Mouse (Mus musculus): ENCODE data around the gene Efcab9. TPM values are rescaled to one million over a fixed set of nuclear protein-coding genes. Genes with fewer than 3 reads are reported as not detected.
"Not testable (repeated sequence)": the region's sequence is repeated elsewhere in the genome, so short reads cannot be mapped to it uniquely, and the experiment has no call there.

Gene Efcab9
- polyA plus RNA-seq, 1 experiment, result 217 TPM

DNA sequence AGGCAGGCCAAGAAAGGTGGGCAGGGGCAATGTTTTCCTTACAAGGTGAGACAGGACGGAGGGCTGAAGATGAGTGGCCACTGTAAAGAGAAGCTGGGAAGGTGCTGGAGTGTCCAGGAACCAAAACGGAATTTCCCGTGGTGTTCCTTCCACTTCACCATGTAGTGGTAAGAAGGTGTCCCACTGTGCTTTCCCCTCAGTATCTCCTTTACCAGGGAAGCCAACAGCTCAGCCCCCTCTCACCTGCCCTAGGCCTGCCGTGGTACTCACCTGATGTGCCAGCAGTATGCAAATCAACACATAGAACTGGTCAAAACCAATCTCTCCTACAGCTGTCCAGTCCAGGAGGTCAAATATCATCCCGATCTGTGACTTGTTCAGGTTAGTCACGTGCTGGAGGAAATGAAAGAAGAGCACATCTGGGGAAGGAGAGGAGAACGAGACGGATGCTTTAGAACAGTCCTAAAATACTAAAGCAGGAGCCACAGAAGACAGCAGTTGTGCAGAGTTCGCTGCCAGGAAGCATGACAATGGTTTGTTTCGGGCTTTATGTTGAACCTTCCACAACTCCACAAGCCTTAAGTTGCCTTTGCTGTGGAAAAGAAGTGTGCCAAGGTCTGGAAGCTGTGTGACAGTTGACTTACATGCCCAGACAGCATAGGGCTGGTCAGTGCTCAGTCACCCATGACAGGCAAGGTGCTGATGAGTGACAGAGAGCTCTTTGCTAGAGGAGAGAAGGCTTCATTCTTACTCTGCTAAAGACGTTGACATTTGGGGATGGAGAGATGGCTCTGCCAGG lies 7.6 kb downstream of the Efcab9 start:
- Histone ChIP-seq H3K27ac (ENCODE audit: control insufficient read depth, insufficient read depth, low read depth, low read length) (no peak overlapping the region), H3K4me1 (ENCODE audit: control insufficient read depth, insufficient read depth, low read length) (0 out of 2 replicates have a peak, but pooled peaks cover 2% of the 10 kb centered on the region), H3K36me3 (ENCODE audit: control insufficient read depth, insufficient read depth, low read length) (no peaks in the 10 kb centered on the region; the same call in 1 of the 2 replicates), H3K27me3 (ENCODE audit: control insufficient read depth, insufficient read depth, low read length) (no peaks in the 10 kb centered on the region), H3K4me3 (ENCODE audit: control insufficient read depth, low read depth, low read length) (peak overlapping the region; percentile 65)
- TF ChIP-seq POLR2A (IDR thresholded peaks at IDR 0.05; ENCODE audit: control insufficient read depth, low read depth, low read length), result no peak
- TF ChIP-seq CTCF (IDR thresholded peaks at IDR 0.05; ENCODE audit: control insufficient read depth, insufficient read depth, insufficient replicate concordance, low read depth, low read length), result no peak

GRCm38 (mm10) chr11:32521246-32521645 lies 10.6 kb downstream of the Efcab9 start:
- H3K27me3 ChIP-seq (ENCODE audit: control insufficient read depth, insufficient read depth, low read length), result no peaks in the 10 kb centered on the region
- no peak overlapping the region for H3K27ac ChIP-seq (ENCODE audit: control insufficient read depth, insufficient read depth, low read depth, low read length)
- peaks cover under 1% of the 10 kb centered on the region; the same call in 1 of the 2 replicates for H3K36me3 ChIP-seq (ENCODE audit: control insufficient read depth, insufficient read depth, low read length)

DNA sequence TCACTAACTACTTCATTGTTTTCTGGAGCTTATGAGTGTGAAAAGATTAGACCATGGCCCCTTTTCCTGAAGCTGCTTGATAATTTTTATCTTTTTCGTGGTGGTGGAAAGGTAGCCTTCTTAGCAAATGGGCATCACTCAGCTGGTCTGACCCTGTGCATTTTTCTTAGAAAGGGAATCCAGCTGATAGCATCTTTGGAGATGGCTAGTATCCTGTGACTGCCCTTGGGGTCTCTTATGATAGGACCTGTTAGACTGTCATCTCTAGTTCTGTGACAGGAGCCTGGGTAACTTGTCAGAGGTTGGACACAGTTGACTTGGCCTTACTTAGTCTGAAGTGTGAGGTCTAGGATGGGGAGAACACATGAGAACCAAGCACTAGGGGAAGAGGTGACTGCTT lies 12.5 kb downstream of the Efcab9 start:
- peaks cover 2% of the 10 kb centered on the region; the same call in 1 of the 2 replicates for H3K36me3 ChIP-seq (ENCODE audit: control insufficient read depth, insufficient read depth, low read length)
- TF ChIP-seq CTCF (IDR thresholded peaks at IDR 0.05; ENCODE audit: control insufficient read depth, insufficient read depth, insufficient replicate concordance, low read depth, low read length), result no peak
- TF ChIP-seq POLR2A (IDR thresholded peaks at IDR 0.05; ENCODE audit: control insufficient read depth, low read depth, low read length), result no peak
- no peak overlapping the region for H3K27ac ChIP-seq (ENCODE audit: control insufficient read depth, insufficient read depth, low read depth, low read length)
- H3K4me1 ChIP-seq (ENCODE audit: control insufficient read depth, insufficient read depth, low read length), result no peaks in the 10 kb centered on the region
- no peak overlapping the region for H3K4me3 ChIP-seq (ENCODE audit: control insufficient read depth, low read depth, low read length)
- no peaks in the 10 kb centered on the region for H3K27me3 ChIP-seq (ENCODE audit: control insufficient read depth, insufficient read depth, low read length)

More at GRCm38 (mm10) chr11:32521246-32521645, 10.6 kb downstream of the Efcab9 start:
- Histone ChIP-seq H3K4me1 (ENCODE audit: control insufficient read depth, insufficient read depth, low read length) (no peaks in the 10 kb centered on the region), H3K4me3 (ENCODE audit: control insufficient read depth, low read depth, low read length) (no peak overlapping the region)
- TF ChIP-seq POLR2A (IDR thresholded peaks at IDR 0.05; ENCODE audit: control insufficient read depth, low read depth, low read length) (no peak), CTCF (IDR thresholded peaks at IDR 0.05; ENCODE audit: control insufficient read depth, insufficient read depth, insufficient replicate concordance, low read depth, low read length) (no peak)

GRCm38 (mm10) chr11:32518770-32519169 lies 13.1 kb downstream of the Efcab9 start:
- Histone ChIP-seq H3K27ac (ENCODE audit: control insufficient read depth, insufficient read depth, low read depth, low read length) (no peak overlapping the region), H3K36me3 (ENCODE audit: control insufficient read depth, insufficient read depth, low read length) (peaks cover 2% of the 10 kb centered on the region; the same call in 1 of the 2 replicates), H3K27me3 (ENCODE audit: control insufficient read depth, insufficient read depth, low read length) (no peaks in the 10 kb centered on the region), H3K4me3 (ENCODE audit: control insufficient read depth, low read depth, low read length) (no peak overlapping the region), H3K4me1 (ENCODE audit: control insufficient read depth, insufficient read depth, low read length) (no peaks in the 10 kb centered on the region)
- TF ChIP-seq CTCF (IDR thresholded peaks at IDR 0.05; ENCODE audit: control insufficient read depth, insufficient read depth, insufficient replicate concordance, low read depth, low read length), result no peak
- no peak for TF ChIP-seq POLR2A (IDR thresholded peaks at IDR 0.05; ENCODE audit: control insufficient read depth, low read depth, low read length)

- no peak overlapping the region for H3K4me3 ChIP-seq (ENCODE audit: control insufficient read depth, low read depth, low read length)
- H3K27me3 ChIP-seq (ENCODE audit: control insufficient read depth, insufficient read depth, low read length), result no peaks in the 10 kb centered on the region
- H3K4me1 ChIP-seq (ENCODE audit: control insufficient read depth, insufficient read depth, low read length), result no peaks in the 10 kb centered on the region
- no peak overlapping the region for H3K27ac ChIP-seq (ENCODE audit: control insufficient read depth, insufficient read depth, low read depth, low read length)
- TF ChIP-seq POLR2A (IDR thresholded peaks at IDR 0.05; ENCODE audit: control insufficient read depth, low read depth, low read length), result no peak
- no peak for TF ChIP-seq CTCF (IDR thresholded peaks at IDR 0.05; ENCODE audit: control insufficient read depth, insufficient read depth, insufficient replicate concordance, low read depth, low read length)
- peaks cover 2% of the 10 kb centered on the region; the same call in 1 of the 2 replicates for H3K36me3 ChIP-seq (ENCODE audit: control insufficient read depth, insufficient read depth, low read length)
These were observed 14.8 kb downstream of the Efcab9 start for GRCm38 (mm10) chr11:32516916-32517712.

GRCm38 (mm10) chr11:32516091-32516490 lies 15.8 kb downstream of the Efcab9 start:
- no peak overlapping the region for H3K27ac ChIP-seq (ENCODE audit: control insufficient read depth, insufficient read depth, low read depth, low read length)
- peaks cover 2% of the 10 kb centered on the region; the same call in 1 of the 2 replicates for H3K36me3 ChIP-seq (ENCODE audit: control insufficient read depth, insufficient read depth, low read length)
- H3K4me3 ChIP-seq (ENCODE audit: control insufficient read depth, low read depth, low read length), result no peak overlapping the region
- H3K27me3 ChIP-seq (ENCODE audit: control insufficient read depth, insufficient read depth, low read length), result no peaks in the 10 kb centered on the region
- TF ChIP-seq CTCF (IDR thresholded peaks at IDR 0.05; ENCODE audit: control insufficient read depth, insufficient read depth, insufficient replicate concordance, low read depth, low read length) (no peak), POLR2A (IDR thresholded peaks at IDR 0.05; ENCODE audit: control insufficient read depth, low read depth, low read length) (no peak)
- H3K4me1 ChIP-seq (ENCODE audit: control insufficient read depth, insufficient read depth, low read length), result no peaks in the 10 kb centered on the region

DNA sequence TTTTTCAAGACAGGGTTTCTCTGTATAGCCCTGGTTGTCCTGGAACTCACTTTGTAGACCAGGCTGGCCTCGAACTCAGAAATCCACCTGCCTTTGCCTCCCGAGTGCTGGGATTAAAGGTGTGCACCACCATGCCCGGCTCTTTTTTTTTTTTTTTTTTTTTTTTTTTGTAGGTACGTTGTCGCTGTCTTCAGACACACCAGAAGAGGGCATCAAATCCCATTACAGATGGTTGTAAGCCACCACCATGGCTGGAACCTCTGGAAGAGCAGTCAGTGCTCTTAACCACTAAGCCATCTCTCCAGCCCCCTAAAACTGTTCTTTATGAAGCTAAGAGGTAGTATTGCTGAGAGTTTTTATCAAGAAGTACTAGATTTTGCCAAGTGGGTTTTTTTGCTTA lies 17.0 kb downstream of the Efcab9 start:
- not testable (repeated sequence) for H3K27ac ChIP-seq (ENCODE audit: control insufficient read depth, insufficient read depth, low read depth, low read length); H3K4me1 ChIP-seq (ENCODE audit: control insufficient read depth, insufficient read depth, low read length); H3K36me3 ChIP-seq (ENCODE audit: control insufficient read depth, insufficient read depth, low read length); H3K27me3 ChIP-seq (ENCODE audit: control insufficient read depth, insufficient read depth, low read length); H3K4me3 ChIP-seq (ENCODE audit: control insufficient read depth, low read depth, low read length)
